Mouse (Mus musculus) heart, embryonic 15.5 days (tissue): ENCODE measurements at regions not wholly inside any gene's neighbourhood (a gene's known extent, or its start where the extent isn't known, plus 50 kb on each side); places are given as distances from the start of the nearest gene placed in this dataset.

Experiments used
- ATAC-seq: fragments of 200-750 bp; cut with Nextera tagmentation; replicated peaks from 2 replicates; pipeline ENCODE4 v1.8.0; 2017; ENCODE audit warnings: low read depth, moderate TSS enrichment; ENCODE audit not compliant: insufficient number of reproducible peaks, insufficient read depth, low FRiP score
- H3K27ac ChIP-seq: fragments of 300-500 bp; sonication (generic); 2 replicates; pipeline ENCODE4 v1.5.1; 2015; ENCODE audit warnings: mild to moderate bottlenecking, inconsistent platforms
- H3K27me3 ChIP-seq: fragments of 300-500 bp; sonication (generic); 2 replicates; pipeline ENCODE4 v1.6.1; 2015; ENCODE audit warnings: inconsistent platforms
- H3K36me3 ChIP-seq: fragments of 300-500 bp; sonication (generic); 2 replicates; pipeline ENCODE4 v1.6.1; 2015; ENCODE audit warnings: mild to moderate bottlenecking, inconsistent platforms
- H3K4me1 ChIP-seq: fragments of 300-500 bp; sonication (generic); replicated peaks from 2 replicates; pipeline ENCODE4 v1.6.1; 2015; ENCODE audit warnings: inconsistent platforms
- H3K4me2 ChIP-seq: fragments of 300-500 bp; sonication (generic); 2 replicates; pipeline ENCODE4 v1.6.1; 2015; ENCODE audit warnings: inconsistent platforms, mild to moderate bottlenecking, moderate library complexity
- H3K4me3 ChIP-seq: fragments of 300-500 bp; sonication (generic); 2 replicates; pipeline ENCODE4 v1.5.1; 2015; ENCODE audit warnings: mild to moderate bottlenecking, inconsistent platforms
- H3K9ac ChIP-seq: fragments of 300-500 bp; sonication (generic); 2 replicates; pipeline ENCODE4 v1.6.1; 2015; ENCODE audit warnings: mild to moderate bottlenecking, inconsistent platforms
- H3K9me3 ChIP-seq: fragments of 300-500 bp; sonication (generic); replicated peaks from 2 replicates; pipeline ENCODE4 v1.6.1; 2016; ENCODE audit warnings: inconsistent platforms
- whole genome bisulfite sequencing: fragments of 180-500 bp; shearing (Covaris S2); methylation state at CpG from one replicate; pipeline ENCODE4 v1.1.7; 2015; ENCODE audit warnings: mixed read lengths; 5-methylcytosine and 5-hydroxymethylcytosine counted together

DNA sequence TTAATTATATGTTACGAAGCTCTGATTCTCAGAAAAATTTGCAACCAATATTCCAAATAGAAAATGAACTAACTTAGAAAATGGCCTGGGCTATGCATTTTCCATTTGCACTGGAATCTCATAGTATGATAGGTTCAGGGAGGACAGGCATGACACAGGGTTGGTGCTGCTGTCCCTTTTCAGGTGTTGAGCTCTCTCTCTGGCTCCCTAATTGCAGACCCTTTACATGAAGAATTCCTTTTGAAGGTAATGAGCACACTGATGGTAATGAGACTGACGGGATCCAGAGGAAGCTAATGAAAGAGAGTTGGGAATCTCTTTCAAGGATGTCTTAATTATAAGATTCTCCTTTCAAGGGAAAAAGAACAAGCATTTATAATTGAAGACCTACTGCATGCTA, 87.6 kb downstream of the Serpinb8 start:
- 79% methylated on average over 2 of the region's 2 CpGs for WGBS
- no peaks in the 10 kb centered on the region for H3K4me1 ChIP-seq
- no peaks in the 10 kb centered on the region for H3K27me3 ChIP-seq
- ATAC-seq: no peak
- H3K9ac ChIP-seq: no peak overlapping the region
- H3K27ac ChIP-seq: no peak overlapping the region
- H3K4me2 ChIP-seq: no peak overlapping the region
- no peaks in the 10 kb centered on the region for H3K36me3 ChIP-seq
- no peak overlapping the region for H3K4me3 ChIP-seq
- H3K9me3 ChIP-seq: no peaks in the 10 kb centered on the region

DNA sequence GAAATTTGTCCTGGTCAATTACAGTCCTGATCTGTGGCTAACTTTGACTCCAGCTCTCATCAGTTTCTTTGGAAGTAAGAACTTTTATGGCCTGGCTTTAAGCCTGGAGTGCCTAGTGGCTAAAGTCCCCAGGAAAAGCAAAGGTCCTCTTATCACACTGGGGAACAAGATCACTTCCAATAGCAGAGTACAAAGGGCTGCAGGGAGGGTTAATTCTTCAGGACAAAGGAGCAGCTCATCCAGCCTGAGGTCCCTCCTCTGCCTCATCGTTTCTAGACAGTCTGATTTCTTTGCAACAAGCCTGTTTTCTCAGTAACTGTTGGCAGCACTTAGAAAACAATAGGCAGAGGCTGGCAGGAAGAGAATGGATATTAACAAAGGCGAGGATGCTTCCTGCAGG, 107.1 kb downstream of the Serpinb8 start:
- no peak overlapping the region for H3K4me2 ChIP-seq
- ATAC-seq: no peak
- H3K9ac ChIP-seq: no peak overlapping the region
- no peak overlapping the region for H3K4me3 ChIP-seq
- H3K9me3 ChIP-seq: no peaks in the 10 kb centered on the region
- WGBS: 38% methylated on average over 2 of the region's 2 CpGs
- H3K27me3 ChIP-seq: no peaks in the 10 kb centered on the region
- H3K36me3 ChIP-seq: no peaks in the 10 kb centered on the region
- no peak overlapping the region for H3K27ac ChIP-seq
- no peaks in the 10 kb centered on the region for H3K4me1 ChIP-seq

DNA sequence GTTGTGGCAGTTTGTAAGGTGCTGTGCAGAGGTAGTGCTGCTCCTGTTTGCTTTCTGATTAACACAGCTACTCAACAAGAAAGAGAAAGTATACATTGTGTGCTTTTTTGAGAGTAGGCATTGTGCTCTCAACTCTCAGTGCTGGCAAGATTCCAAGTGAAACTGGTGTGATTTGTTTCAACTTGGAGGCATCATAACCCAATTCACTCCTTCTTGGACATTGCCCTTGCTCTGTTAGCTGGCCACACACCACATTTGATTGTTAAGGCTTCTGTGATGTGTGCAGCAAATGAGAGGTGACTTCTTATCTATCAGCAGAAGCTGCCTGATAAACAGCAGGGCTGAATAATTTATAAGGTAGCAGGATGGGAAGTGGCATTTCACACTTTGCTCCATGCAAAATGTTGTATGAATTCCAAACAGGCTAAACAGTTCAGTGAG, 116.3 kb downstream of the Serpinb8 start:
- no peak for ATAC-seq
- Histone ChIP-seq H3K9ac (no peak overlapping the region), H3K4me2 (no peak overlapping the region), H3K9me3 (no peaks in the 10 kb centered on the region), H3K4me3 (no peak overlapping the region), H3K36me3 (no peaks in the 10 kb centered on the region), H3K27me3 (no peaks in the 10 kb centered on the region), H3K4me1 (no peaks in the 10 kb centered on the region), H3K27ac (no peak overlapping the region)

DNA sequence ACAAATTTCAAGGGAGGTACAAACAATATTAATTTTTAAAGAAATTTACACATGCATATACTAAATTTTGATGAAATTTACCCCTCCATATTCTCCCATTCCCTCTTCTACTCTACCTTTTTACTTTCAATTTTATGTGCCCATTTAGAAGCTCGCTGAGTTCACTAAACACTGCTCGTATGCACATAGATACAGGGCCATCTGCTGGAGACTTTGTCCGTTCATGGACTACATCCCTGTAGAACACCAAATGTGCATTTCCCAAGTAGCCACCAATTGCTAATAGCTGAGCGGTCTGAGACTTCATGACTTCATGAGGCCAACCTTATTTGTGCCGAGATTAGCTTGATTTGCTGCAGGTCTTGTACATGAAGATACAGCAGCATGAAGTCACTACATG, 118.8 kb downstream of the Serpinb8 start:
- Histone ChIP-seq H3K27ac (no peak overlapping the region), H3K27me3 (no peaks in the 10 kb centered on the region), H3K36me3 (no peaks in the 10 kb centered on the region), H3K4me2 (no peak overlapping the region), H3K9ac (no peak overlapping the region), H3K4me3 (no peak overlapping the region), H3K4me1 (no peaks in the 10 kb centered on the region), H3K9me3 (no peaks in the 10 kb centered on the region)
- WGBS: 80% methylated on average over 5 of the region's 5 CpGs
- no peak for ATAC-seq

DNA sequence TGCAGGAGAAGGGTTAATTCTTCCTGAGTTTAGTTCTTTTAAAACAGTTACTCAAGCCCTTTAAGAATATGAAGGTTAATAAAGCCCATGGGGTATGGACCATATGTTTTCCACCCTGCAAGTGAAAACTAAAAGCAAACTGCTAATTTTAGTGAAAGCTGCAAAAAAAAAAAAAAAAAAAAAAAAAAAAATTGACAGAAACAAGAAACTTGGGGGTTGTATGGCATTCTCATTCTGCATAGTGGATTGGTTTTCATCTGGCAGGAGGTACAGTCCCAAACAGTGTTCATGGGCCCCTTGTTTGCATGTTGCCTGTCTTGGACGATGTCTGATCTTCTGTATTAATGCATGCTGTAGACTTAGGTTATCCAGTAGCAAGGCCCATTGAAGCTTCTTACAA, 125.1 kb downstream of the Serpinb8 start:
- H3K9ac ChIP-seq: no peak overlapping the region
- H3K4me1 ChIP-seq: no peaks in the 10 kb centered on the region
- no peaks in the 10 kb centered on the region for H3K36me3 ChIP-seq
- H3K27me3 ChIP-seq: no peaks in the 10 kb centered on the region
- ATAC-seq: no peak
- no peak overlapping the region for H3K4me2 ChIP-seq
- H3K4me3 ChIP-seq: no peak overlapping the region
- 69% methylated on average over 1 of the region's 1 CpGs for WGBS
- H3K9me3 ChIP-seq: no peaks in the 10 kb centered on the region
- H3K27ac ChIP-seq: no peak overlapping the region

DNA sequence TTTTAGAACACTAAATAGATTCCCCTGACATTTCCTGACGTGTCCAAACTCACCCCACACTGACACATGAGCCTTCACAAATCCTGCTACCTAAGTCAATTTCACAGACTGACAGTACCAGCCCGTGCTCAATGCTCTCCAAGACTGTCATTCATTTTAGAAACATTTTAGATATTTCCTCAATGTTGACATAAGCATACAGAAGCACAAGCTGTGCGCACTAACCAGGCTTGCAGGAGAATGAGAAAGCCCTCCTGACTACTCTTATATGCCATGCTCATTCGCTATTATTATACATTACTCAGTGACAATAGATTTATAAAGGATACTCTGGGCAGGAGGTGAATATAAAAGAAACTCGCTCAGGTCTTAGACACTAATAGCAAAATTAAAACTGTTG, 129.5 kb downstream of the Serpinb8 start:
- H3K36me3 ChIP-seq: no peaks in the 10 kb centered on the region
- no peak overlapping the region for H3K4me2 ChIP-seq
- no peaks in the 10 kb centered on the region for H3K27me3 ChIP-seq
- H3K4me3 ChIP-seq: no peak overlapping the region
- ATAC-seq: no peak
- H3K27ac ChIP-seq: no peak overlapping the region
- no peaks in the 10 kb centered on the region for H3K9me3 ChIP-seq
- WGBS: 66% methylated on average over 5 of the region's 5 CpGs
- H3K4me1 ChIP-seq: no peaks in the 10 kb centered on the region
- no peak overlapping the region for H3K9ac ChIP-seq

DNA sequence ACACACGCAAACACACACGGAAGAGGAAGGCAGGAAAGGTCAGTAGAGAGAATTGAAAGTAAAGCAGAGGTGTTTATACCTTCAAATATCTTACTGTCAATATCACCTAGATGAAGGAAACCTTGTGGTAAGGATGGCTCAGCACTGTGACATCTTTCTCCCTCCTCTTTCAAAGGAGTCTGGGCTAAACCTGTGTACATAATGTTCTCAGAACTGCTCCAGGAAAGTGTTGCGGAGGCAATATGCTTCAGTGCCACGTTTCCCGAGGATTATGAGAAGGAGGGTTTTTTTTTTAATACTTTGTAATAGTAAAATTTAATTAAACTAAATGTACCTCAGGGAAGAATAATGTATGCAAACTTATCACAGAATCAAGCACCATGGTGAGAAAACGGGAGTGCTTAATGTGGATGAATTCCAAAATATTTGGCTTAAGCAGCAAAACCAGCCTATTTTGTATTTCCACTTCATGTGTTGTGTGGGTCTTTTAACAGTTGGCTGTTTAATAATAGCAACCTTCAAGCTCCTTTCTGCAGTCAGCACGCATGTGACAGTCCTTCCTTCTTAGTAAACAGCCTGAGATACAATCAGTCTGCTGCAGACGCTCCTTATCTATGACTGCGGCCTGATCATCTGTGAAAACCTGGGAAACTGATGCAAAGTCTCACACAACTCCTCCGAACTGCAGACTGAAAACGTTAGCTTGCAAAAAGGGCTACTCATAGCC, 138.5 kb downstream of the Serpinb8 start:
- Histone ChIP-seq H3K4me1 (no peaks in the 10 kb centered on the region), H3K27ac (no peak overlapping the region), H3K9me3 (no peaks in the 10 kb centered on the region), H3K27me3 (no peaks in the 10 kb centered on the region), H3K36me3 (no peaks in the 10 kb centered on the region), H3K4me2 (no peak overlapping the region), H3K9ac (no peak overlapping the region), H3K4me3 (no peak overlapping the region)
- ATAC-seq: no peak
- WGBS: 51% methylated on average over 11 of the region's 11 CpGs

DNA sequence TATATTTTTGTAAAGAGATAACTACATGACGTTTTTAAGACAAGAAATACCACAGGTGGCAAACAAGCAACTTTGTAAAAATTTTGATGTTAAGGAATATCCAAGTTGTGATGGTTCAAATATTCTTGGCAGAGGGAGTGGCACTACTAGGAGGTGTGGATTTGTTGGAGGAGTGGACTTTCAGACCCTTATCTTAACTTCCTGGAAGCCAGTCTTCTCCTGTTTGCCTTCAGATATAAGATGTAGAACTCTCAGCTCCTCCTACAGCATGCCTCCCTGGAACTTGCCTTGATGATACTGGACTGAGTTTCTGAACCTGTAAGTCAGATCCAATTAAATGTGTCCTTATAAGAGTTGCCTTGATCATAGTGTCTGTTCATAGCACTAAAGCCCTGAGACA, 175.5 kb downstream of the Serpinb8 start:
- no peaks in the 10 kb centered on the region for H3K9me3 ChIP-seq
- no peaks in the 10 kb centered on the region for H3K36me3 ChIP-seq
- no peak overlapping the region for H3K9ac ChIP-seq
- 71% methylated on average over 1 of the region's 1 CpGs for WGBS
- no peak overlapping the region for H3K4me3 ChIP-seq
- H3K4me2 ChIP-seq: no peak overlapping the region
- H3K27ac ChIP-seq: no peak overlapping the region
- no peaks in the 10 kb centered on the region for H3K27me3 ChIP-seq
- H3K4me1 ChIP-seq: peaks cover 4% of the 10 kb centered on the region; the same call in 1 of the 2 replicates
- ATAC-seq: no peak

DNA sequence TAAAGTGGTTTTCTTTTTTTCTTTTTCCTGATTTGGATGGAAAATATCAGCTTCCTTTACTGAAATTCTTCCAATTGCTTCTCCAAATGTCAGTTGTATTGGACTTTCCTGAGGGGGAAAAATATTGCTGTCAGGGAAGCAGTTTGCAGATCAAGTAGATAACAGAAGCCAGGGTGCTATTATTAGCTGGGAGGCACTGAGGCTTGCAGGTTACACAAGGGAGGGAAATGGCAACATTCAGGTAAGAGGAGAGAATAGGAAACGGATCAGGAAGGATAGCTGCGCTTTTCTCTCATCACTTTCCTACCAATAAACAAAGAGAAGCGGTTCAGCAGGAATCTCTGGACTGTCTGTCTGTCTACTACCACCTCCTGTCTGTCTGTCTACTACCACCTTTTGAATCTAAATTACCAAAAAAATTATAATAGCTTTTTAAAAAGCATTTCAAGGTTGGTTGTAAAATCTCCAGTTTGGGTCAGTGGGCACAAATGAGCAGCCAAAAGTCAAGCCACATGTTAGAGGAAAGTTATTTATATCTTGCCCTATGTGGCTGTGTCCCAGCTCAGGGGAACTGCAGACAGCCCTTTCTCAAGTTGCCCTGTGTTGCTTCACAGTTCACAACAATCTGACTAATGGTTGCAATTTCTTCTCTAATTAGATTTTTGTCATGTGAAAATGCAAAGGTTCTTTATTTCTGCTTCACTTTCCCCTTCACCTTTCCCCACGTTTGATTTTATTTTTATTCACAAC, 177.6 kb downstream of the Serpinb8 start:
- Histone ChIP-seq H3K9ac (no peak overlapping the region), H3K36me3 (no peaks in the 10 kb centered on the region), H3K4me3 (no peak overlapping the region), H3K27ac (no peak overlapping the region; the same call in 1 of the 2 replicates), H3K27me3 (no peaks in the 10 kb centered on the region), H3K9me3 (no peaks in the 10 kb centered on the region), H3K4me2 (no peak overlapping the region), H3K4me1 (peaks cover 4% of the 10 kb centered on the region; the same call in 1 of the 2 replicates)
- no peak for ATAC-seq
- 47% methylated on average over 4 of the region's 4 CpGs for WGBS

DNA sequence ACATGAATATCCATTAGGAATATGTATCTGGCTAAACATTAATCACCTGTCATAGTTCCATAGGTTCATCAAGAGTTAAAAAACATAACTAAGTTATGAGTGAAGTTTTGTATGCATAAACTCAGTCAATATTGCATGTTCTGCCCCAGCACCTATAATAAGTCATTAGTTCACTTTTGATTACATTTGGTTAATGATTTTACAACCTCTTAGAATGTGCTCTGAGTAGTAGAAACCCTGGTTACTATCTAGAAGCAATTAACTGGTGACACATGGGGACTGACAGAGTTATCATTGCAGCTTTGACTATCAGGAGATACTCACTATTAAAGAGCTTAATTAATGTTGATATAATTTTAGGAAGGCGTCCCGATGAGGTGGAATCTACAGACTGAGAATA, 183.2 kb downstream of the Serpinb8 start:
- no peak overlapping the region for H3K4me3 ChIP-seq
- H3K36me3 ChIP-seq: no peaks in the 10 kb centered on the region
- WGBS: 82% methylated on average over 2 of the region's 2 CpGs
- H3K9me3 ChIP-seq: no peaks in the 10 kb centered on the region
- no peaks in the 10 kb centered on the region for H3K27me3 ChIP-seq
- ATAC-seq: no peak
- H3K4me2 ChIP-seq: no peak overlapping the region
- 0 out of 2 replicates have a peak, but pooled peaks cover 3% of the 10 kb centered on the region for H3K4me1 ChIP-seq
- H3K27ac ChIP-seq: no peak overlapping the region
- no peak overlapping the region for H3K9ac ChIP-seq

DNA sequence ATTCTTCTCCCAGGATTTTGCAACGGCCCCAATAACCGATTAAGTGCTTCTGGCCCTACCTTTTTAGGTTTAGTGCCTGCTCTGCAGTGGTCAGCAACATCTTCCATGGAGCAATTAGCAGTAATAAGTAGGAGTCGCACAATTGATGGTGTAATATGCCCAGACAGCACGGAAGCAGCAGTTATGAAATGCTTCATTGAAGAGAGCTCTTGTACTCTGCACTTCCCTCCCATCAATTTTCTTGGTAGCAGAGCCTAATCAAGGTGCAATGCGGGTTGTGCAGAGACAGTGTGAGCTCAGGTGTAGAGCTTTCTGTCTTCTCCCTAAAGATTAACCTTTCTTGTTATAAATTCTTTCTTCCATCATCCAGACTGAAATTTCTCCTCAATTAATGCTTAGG, 193.3 kb downstream of the Serpinb8 start:
- no peaks in the 10 kb centered on the region for H3K36me3 ChIP-seq
- H3K4me1 ChIP-seq: no peaks in the 10 kb centered on the region
- H3K27ac ChIP-seq: no peak overlapping the region
- H3K4me2 ChIP-seq: no peak overlapping the region
- WGBS: 84% methylated on average over 5 of the region's 5 CpGs
- no peak for ATAC-seq
- no peaks in the 10 kb centered on the region for H3K27me3 ChIP-seq
- no peaks in the 10 kb centered on the region for H3K9me3 ChIP-seq
- no peak overlapping the region for H3K4me3 ChIP-seq
- H3K9ac ChIP-seq: no peak overlapping the region

DNA sequence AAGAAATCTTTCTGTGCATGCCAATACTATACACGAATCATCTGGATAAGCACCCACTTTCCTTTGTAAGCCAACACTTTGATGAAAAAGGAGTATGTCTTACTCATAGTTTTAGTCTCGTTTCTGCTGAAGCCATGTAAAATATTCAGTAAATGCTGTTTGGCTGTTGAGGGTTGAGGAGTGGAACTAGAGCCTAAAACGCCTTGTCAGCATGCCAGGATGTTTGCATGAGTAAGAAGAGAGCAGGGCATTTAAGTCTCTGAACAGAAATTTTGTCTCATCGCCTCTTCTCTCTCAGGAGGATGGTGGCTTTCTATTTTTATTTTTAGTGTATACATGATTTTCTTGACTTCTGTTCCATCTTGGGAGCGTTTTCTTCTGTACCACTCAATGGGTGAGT, 216.0 kb downstream of the Serpinb8 start:
- no peak overlapping the region for H3K4me2 ChIP-seq
- no peaks in the 10 kb centered on the region for H3K36me3 ChIP-seq
- no peaks in the 10 kb centered on the region for H3K9me3 ChIP-seq
- H3K4me1 ChIP-seq: 0 out of 2 replicates have a peak, but pooled peaks cover under 1% of the 10 kb centered on the region
- H3K27ac ChIP-seq: no peak overlapping the region
- H3K27me3 ChIP-seq: no peaks in the 10 kb centered on the region
- no peak overlapping the region for H3K9ac ChIP-seq
- H3K4me3 ChIP-seq: no peak overlapping the region
- WGBS: 74% methylated on average over 5 of the region's 5 CpGs
- ATAC-seq: no peak
